Mouse (Mus musculus) lung, postnatal 14 days (tissue): ENCODE data around the gene Gm13023.
"Not testable (repeated sequence)": the region's sequence is repeated elsewhere in the genome, so short reads cannot be mapped to it uniquely, and the experiment has no call there.

ENCODE experiments used
- DNase-seq: peaks from one replicate; pipeline ENCODE4 v3.0.0; 2021

Gm13023 gene

DNA sequence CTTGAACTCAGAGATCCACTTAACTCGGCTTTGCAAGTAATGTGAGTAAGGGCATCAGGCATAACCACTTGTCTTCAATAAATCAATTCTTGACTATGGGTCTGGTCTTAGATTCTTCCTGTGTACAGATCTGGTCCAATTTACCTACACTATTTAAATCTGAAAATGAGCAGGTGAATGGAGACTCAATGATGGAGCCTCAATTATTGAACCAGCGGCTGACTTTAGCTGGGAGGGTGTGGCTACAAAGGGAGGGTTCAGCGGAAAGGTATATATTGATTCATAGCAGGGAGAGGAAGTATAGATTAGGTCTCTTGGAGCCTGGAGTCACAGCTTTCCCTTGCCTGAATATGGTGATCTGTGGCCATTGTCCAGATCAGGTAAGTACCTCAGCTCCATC lies at the start of gene Gm13023:
Gm13023 (plus strand) TSS at position 301 of the 400 bp plus-strand sequence.
- not testable (repeated sequence) for DNase-seq

GRCm38 (mm10) chr4:143815993-143816392 lies 26.8 kb downstream of the Gm13023 start, which contains the start of gene Gm13084:
TSS of gene Gm13084 (minus strand) at chr4:143816093.
- no peak for DNase-seq
